Mouse (Mus musculus): ENCODE data around the gene Gbp5.

- TF ChIP-seq CTCF (IDR thresholded peaks at IDR 0.05) (peak; percentile 95), POLR2A (IDR thresholded peaks at IDR 0.05; ENCODE audit: insufficient read depth, low read depth, low read length) (no peak)
Measured at GRCm38 (mm10) chr3:142490465-142490864, 3.3 kb upstream of the Gbp5 start.
